Mouse (Mus musculus) hindbrain, embryonic 15.5 days (tissue): Measurements from ENCODE around the gene Igflr1. TPM values are rescaled to one million over a fixed set of nuclear protein-coding genes. Genes with fewer than 3 reads are reported as not detected.

ENCODE experiments used
- ATAC-seq: fragments of 200-750 bp; cut with Nextera tagmentation; 2 replicates; pipeline ENCODE4 v1.8.0; 2017; ENCODE audit warnings: low read depth, moderate number of reproducible peaks, moderate TSS enrichment; ENCODE audit not compliant: low FRiP score
- H3K27ac ChIP-seq: fragments of 300-500 bp; sonication (generic); replicated peaks from 2 replicates; pipeline ENCODE4 v1.5.1; 2015; ENCODE audit warnings: mild to moderate bottlenecking, inconsistent platforms
- H3K27me3 ChIP-seq: fragments of 300-500 bp; sonication (generic); 2 replicates; pipeline ENCODE4 v1.6.1; 2015; ENCODE audit warnings: control low read depth, inconsistent platforms
- H3K36me3 ChIP-seq: fragments of 300-500 bp; sonication (generic); 2 replicates; pipeline ENCODE4 v1.6.1; 2015; ENCODE audit warnings: control low read depth, inconsistent platforms
- H3K4me1 ChIP-seq: fragments of 300-500 bp; sonication (generic); replicated peaks from 2 replicates; pipeline ENCODE4 v1.6.1; 2015; ENCODE audit warnings: control low read depth, inconsistent platforms
- H3K4me2 ChIP-seq: fragments of 300-500 bp; sonication (generic); 2 replicates; pipeline ENCODE4 v1.6.1; 2015; ENCODE audit warnings: moderate library complexity, mild to moderate bottlenecking, inconsistent platforms
- H3K4me3 ChIP-seq: fragments of 300-500 bp; sonication (generic); 2 replicates; pipeline ENCODE4 v1.5.1; 2015; ENCODE audit warnings: mild to moderate bottlenecking, inconsistent platforms
- H3K9ac ChIP-seq: fragments of 300-500 bp; sonication (generic); 2 replicates; pipeline ENCODE4 v1.6.1; 2015; ENCODE audit warnings: inconsistent platforms
- H3K9me3 ChIP-seq: fragments of 300-500 bp; sonication (generic); 2 replicates; pipeline ENCODE4 v1.6.1; 2016; ENCODE audit warnings: control low read depth, inconsistent platforms
- WGBS: fragments of 180-500 bp; shearing (Covaris S2); methylation state at CpG from one replicate; pipeline ENCODE4 v1.1.7; 2015; 5-methylcytosine and 5-hydroxymethylcytosine counted together
- polyA plus RNA-seq: library from polyadenylated mRNA; unstranded; fragments of >200 nt; fragmentation: Nextera tagmentation; extraction: Ambion mirVana; gene quantifications from 2 replicates; pipeline ENCODE4 v1.2.1, GENCODE M21; 2015

Gene Igflr1
- polyA plus RNA-seq, 1 experiment from 2014 or later: 6.0 TPM

- no peak for ATAC-seq
- WGBS: 94% methylated on average over 8 of the region's 8 CpGs
- no peaks in the 10 kb centered on the region for H3K27me3 ChIP-seq
- H3K27ac ChIP-seq: no peak overlapping the region
- peaks cover 96% of the 10 kb centered on the region for H3K36me3 ChIP-seq
- no peak overlapping the region for H3K9ac ChIP-seq
- no peaks in the 10 kb centered on the region for H3K9me3 ChIP-seq
- no peak overlapping the region for H3K4me2 ChIP-seq
- H3K4me3 ChIP-seq: no peak overlapping the region
- H3K4me1 ChIP-seq: no peaks in the 10 kb centered on the region
Measured at GRCm38 (mm10) chr7:30579950-30580349, 14.7 kb downstream of the Igflr1 start.

- H3K36me3 ChIP-seq: peaks cover 93% of the 10 kb centered on the region
- no peak overlapping the region for H3K27ac ChIP-seq
- H3K9me3 ChIP-seq: no peaks in the 10 kb centered on the region
- H3K4me1 ChIP-seq: peaks cover 6% of the 10 kb centered on the region
- no peaks in the 10 kb centered on the region for H3K27me3 ChIP-seq
- WGBS: 97% methylated on average over 16 of the region's 16 CpGs
- H3K4me3 ChIP-seq: no peak overlapping the region
- ATAC-seq: no peak
- H3K4me2 ChIP-seq: no peak overlapping the region
- no peak overlapping the region for H3K9ac ChIP-seq
Measured at GRCm38 (mm10) chr7:30581547-30581946, 16.3 kb downstream of the Igflr1 start.

GRCm38 (mm10) chr7:30584339-30584738 is 19.1 kb downstream of the Igflr1 start:
- H3K4me3 ChIP-seq: no peak overlapping the region
- H3K9ac ChIP-seq: no peak overlapping the region
- H3K27ac ChIP-seq: no peak overlapping the region
- peaks cover 19% of the 10 kb centered on the region for H3K4me1 ChIP-seq
- no peak overlapping the region for H3K4me2 ChIP-seq
- no peaks in the 10 kb centered on the region for H3K27me3 ChIP-seq
- 93% methylated on average over 10 of the region's 10 CpGs for WGBS
- H3K36me3 ChIP-seq: peaks cover 68% of the 10 kb centered on the region
- ATAC-seq: no peak
- no peaks in the 10 kb centered on the region for H3K9me3 ChIP-seq

GRCm38 (mm10) chr7:30585170-30585569 is 19.9 kb downstream of the Igflr1 start:
- ATAC-seq: no peak
- 92% methylated on average over 7 of the region's 7 CpGs for WGBS
- H3K36me3 ChIP-seq: peaks cover 60% of the 10 kb centered on the region

GRCm38 (mm10) chr7:30586455-30587020 is 21.3 kb downstream of the Igflr1 start:
- Histone ChIP-seq H3K4me2 (peak overlapping the region; percentile 92), H3K4me3 (peak overlapping the region; percentile 70; the same call in 1 of the 2 replicates), H3K9ac (no peak overlapping the region), H3K36me3 (peaks cover 48% of the 10 kb centered on the region), H3K9me3 (no peaks in the 10 kb centered on the region), H3K4me1 (peaks cover 27% of the 10 kb centered on the region), H3K27me3 (no peaks in the 10 kb centered on the region), H3K27ac (no peak overlapping the region)
- 86% methylated on average over 28 of the region's 28 CpGs for WGBS
- ATAC-seq: no peak

More at GRCm38 (mm10) chr7:30585170-30585569, 19.9 kb downstream of the Igflr1 start:
- H3K27me3 ChIP-seq: no peaks in the 10 kb centered on the region
- peaks cover 27% of the 10 kb centered on the region for H3K4me1 ChIP-seq
- H3K27ac ChIP-seq: no peak overlapping the region
- H3K4me3 ChIP-seq: no peak overlapping the region
- H3K9ac ChIP-seq: no peak overlapping the region
- H3K9me3 ChIP-seq: no peaks in the 10 kb centered on the region
- no peak overlapping the region for H3K4me2 ChIP-seq

- under 1% methylated on average over 67 of the region's 67 CpGs for WGBS
- H3K27me3 ChIP-seq: no peaks in the 10 kb centered on the region
- peak overlapping the region; percentile 92 for H3K27ac ChIP-seq
- H3K4me2 ChIP-seq: peak overlapping the region; percentile 92
- peak overlapping the region; percentile 97 for H3K9ac ChIP-seq
- H3K4me3 ChIP-seq: peak overlapping the region; percentile 70
- H3K9me3 ChIP-seq: no peaks in the 10 kb centered on the region
- ATAC-seq: peak; percentile 35
- H3K4me1 ChIP-seq: peaks cover 27% of the 10 kb centered on the region
- peaks cover 33% of the 10 kb centered on the region for H3K36me3 ChIP-seq
Measured at GRCm38 (mm10) chr7:30587842-30588667, 22.8 kb downstream of the Igflr1 start.

GRCm38 (mm10) chr7:30588676-30589434 is 23.6 kb downstream of the Igflr1 start, which contains the start of gene Kmt2b:
Gene Kmt2b (minus strand): TSS chr7:30588726.
- no peaks in the 10 kb centered on the region for H3K9me3 ChIP-seq
- ATAC-seq: peak; percentile 96
- 1% methylated on average over 62 of the region's 68 CpGs for WGBS

GRCm38 (mm10) chr7:30589435-30590301 is 24.4 kb downstream of the Igflr1 start:
- H3K4me2 ChIP-seq: peak overlapping the region; percentile 92
- peak; percentile 54 for ATAC-seq
- peak overlapping the region; percentile 70 for H3K4me3 ChIP-seq
- H3K4me1 ChIP-seq: peaks cover 27% of the 10 kb centered on the region
- peak overlapping the region; percentile 92 for H3K27ac ChIP-seq
- H3K9ac ChIP-seq: peak overlapping the region; percentile 97
- peaks cover 17% of the 10 kb centered on the region; the same call in 1 of the 2 replicates for H3K36me3 ChIP-seq
- WGBS: 30% methylated on average over 40 of the region's 40 CpGs
- H3K27me3 ChIP-seq: no peaks in the 10 kb centered on the region
- no peaks in the 10 kb centered on the region for H3K9me3 ChIP-seq

More at GRCm38 (mm10) chr7:30588676-30589434, 23.6 kb downstream of the Igflr1 start, which contains the start of gene Kmt2b:
- H3K4me1 ChIP-seq: peaks cover 27% of the 10 kb centered on the region
- H3K4me3 ChIP-seq: peak within 1 kb of the TSS; percentile 70
- H3K9ac ChIP-seq: peak within 1 kb of the TSS; percentile 97
- H3K4me2 ChIP-seq: peak within 1 kb of the TSS; percentile 92
- peaks cover 25% of the 10 kb centered on the region for H3K36me3 ChIP-seq
- H3K27me3 ChIP-seq: no peaks in the 10 kb centered on the region
- peak within 1 kb of the TSS; percentile 92 for H3K27ac ChIP-seq

GRCm38 (mm10) chr7:30590927-30591604 is 25.8 kb downstream of the Igflr1 start:
- no peak for ATAC-seq
- 86% methylated on average over 9 of the region's 9 CpGs for WGBS
- Histone ChIP-seq H3K4me1 (peaks cover 26% of the 10 kb centered on the region), H3K27ac (no peak overlapping the region), H3K36me3 (0 out of 2 replicates have a peak, but pooled peaks cover 6% of the 10 kb centered on the region), H3K4me2 (no peak overlapping the region), H3K4me3 (no peak overlapping the region), H3K9ac (no peak overlapping the region), H3K27me3 (no peaks in the 10 kb centered on the region), H3K9me3 (no peaks in the 10 kb centered on the region)

GRCm38 (mm10) chr7:30591605-30591951 is 26.4 kb downstream of the Igflr1 start:
- H3K4me3 ChIP-seq: no peak overlapping the region
- no peak overlapping the region for H3K27ac ChIP-seq
- no peak for ATAC-seq
- H3K36me3 ChIP-seq: 0 out of 2 replicates have a peak, but pooled peaks cover under 1% of the 10 kb centered on the region
- H3K27me3 ChIP-seq: no peaks in the 10 kb centered on the region
- no peak overlapping the region for H3K4me2 ChIP-seq
- H3K4me1 ChIP-seq: peaks cover 20% of the 10 kb centered on the region
- WGBS: 37% methylated on average over 4 of the region's 4 CpGs
- H3K9me3 ChIP-seq: no peaks in the 10 kb centered on the region
- no peak overlapping the region for H3K9ac ChIP-seq
